Mouse (Mus musculus) heart, embryonic 11.5 days (tissue): ENCODE data around the gene Epha8. TPM values are rescaled to one million over a fixed set of nuclear protein-coding genes. Genes with fewer than 3 reads are reported as not detected.

Source experiments
- ATAC-seq: fragments of 200-750 bp; cut with Nextera tagmentation; replicated peaks from 2 replicates; pipeline ENCODE4 v1.8.0; 2017; ENCODE audit warnings: moderate library complexity; ENCODE audit not compliant: insufficient number of reproducible peaks, low FRiP score, low TSS enrichment
- H3K27ac ChIP-seq: fragments of 300-500 bp; sonication (generic); 2 replicates; pipeline ENCODE4 v1.5.1; 2014; ENCODE audit warnings: mild to moderate bottlenecking, low read depth, low read length
- H3K27me3 ChIP-seq: fragments of 300-500 bp; sonication (generic); 2 replicates; pipeline ENCODE4 v1.6.1; 2014; ENCODE audit warnings: mild to moderate bottlenecking, low read length, mixed read lengths; ENCODE audit not compliant: control insufficient read depth, insufficient read depth
- H3K36me3 ChIP-seq: fragments of 300-500 bp; sonication (generic); 2 replicates; pipeline ENCODE4 v1.6.1; 2014; ENCODE audit warnings: mild to moderate bottlenecking, low read length, moderate library complexity, mixed read lengths; ENCODE audit not compliant: control insufficient read depth, insufficient read depth
- H3K4me1 ChIP-seq: fragments of 300-500 bp; sonication (generic); 2 replicates; pipeline ENCODE4 v1.6.1; 2014; ENCODE audit warnings: low read length; ENCODE audit not compliant: control insufficient read depth, insufficient read depth
- H3K4me2 ChIP-seq: fragments of 300-500 bp; sonication (generic); 2 replicates; pipeline ENCODE4 v1.6.1; 2014; ENCODE audit warnings: mild to moderate bottlenecking, moderate library complexity
- H3K4me3 ChIP-seq: fragments of 300-500 bp; sonication (generic); 2 replicates; pipeline ENCODE4 v1.5.1; 2014; ENCODE audit warnings: low read depth, low read length
- H3K9ac ChIP-seq: fragments of 300-500 bp; sonication (generic); 2 replicates; pipeline ENCODE4 v1.6.1; 2014; ENCODE audit warnings: mild to moderate bottlenecking, low read depth, low read length, moderate library complexity
- H3K9me3 ChIP-seq: fragments of 300-500 bp; sonication (generic); replicated peaks from 2 replicates; pipeline ENCODE4 v1.6.1; 2016; ENCODE audit warnings: low read length; ENCODE audit not compliant: control insufficient read depth
- WGBS: fragments of 180-500 bp; shearing (Covaris S2); extraction: QIAGEN DNeasy Blood & Tissue Kit; methylation state at CpG from one replicate; pipeline ENCODE4 v1.1.7; 2014; ENCODE audit not compliant: insufficient replicate concordance; 5-methylcytosine and 5-hydroxymethylcytosine counted together
- polyA plus RNA-seq: library from polyadenylated mRNA; unstranded; fragments of >200 nt; fragmentation: Nextera tagmentation; extraction: Ambion mirVana; gene quantifications from 2 replicates; pipeline ENCODE4 v1.2.1, GENCODE M21; 2014

Gene Epha8
- polyA plus RNA-seq, 1 experiment from 2014 or later = not detected

DNA sequence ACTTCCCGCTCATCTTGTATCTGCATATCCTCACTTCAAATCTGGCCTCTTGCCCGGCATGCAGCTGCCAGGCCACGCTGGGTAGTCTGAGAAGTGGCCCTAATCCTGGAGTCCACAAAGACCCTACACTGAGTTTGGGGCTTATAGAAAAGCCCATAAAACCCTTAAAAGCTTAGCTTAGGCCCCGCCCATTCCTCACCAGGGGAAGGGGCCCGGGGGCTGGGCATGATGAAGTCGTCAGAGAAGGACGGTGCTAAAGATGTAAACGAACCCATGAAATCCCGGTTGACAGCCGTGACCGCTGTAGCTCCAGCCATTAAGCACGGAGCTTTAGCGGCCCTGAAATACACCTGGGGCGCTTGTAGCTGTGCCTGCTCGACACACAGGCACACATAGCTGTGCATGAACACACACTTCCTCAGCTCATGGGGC is 8.4 kb upstream of the Epha8 start:
- H3K4me2 ChIP-seq = no peak overlapping the region

DNA sequence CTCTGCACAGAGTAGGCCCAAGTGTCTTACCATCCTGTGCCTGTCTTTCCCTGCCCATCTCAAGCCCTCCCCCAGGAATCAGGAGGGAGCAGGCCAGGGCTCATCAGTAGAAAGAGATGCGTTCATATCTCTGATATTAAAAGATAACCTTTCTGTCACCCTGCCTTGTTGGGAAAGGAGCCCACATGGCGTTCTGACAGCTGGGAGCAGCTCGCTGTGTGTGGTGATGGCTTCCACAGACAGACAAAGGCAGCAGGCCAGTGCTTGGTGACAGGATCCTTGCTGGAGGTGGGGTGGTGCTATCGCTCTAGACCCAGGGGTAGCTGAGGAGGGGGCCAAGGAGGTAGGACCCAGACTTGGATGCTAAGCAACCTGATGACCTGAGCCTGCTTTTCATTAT is 5.8 kb upstream of the Epha8 start:
- Histone ChIP-seq H3K27ac (no peak overlapping the region), H3K9me3 (no peaks in the 10 kb centered on the region), H3K9ac (no peak overlapping the region), H3K36me3 (no peaks in the 10 kb centered on the region), H3K4me2 (no peak overlapping the region), H3K4me1 (no peaks in the 10 kb centered on the region; the same call in 1 of the 2 replicates), H3K4me3 (no peak overlapping the region), H3K27me3 (peaks cover 89% of the 10 kb centered on the region)
- 56% methylated on average over 4 of the region's 4 CpGs for WGBS
- no peak for ATAC-seq

More for the DNA sequence above, 8.4 kb upstream of the Epha8 start:
- no peaks in the 10 kb centered on the region for H3K9me3 ChIP-seq
- H3K4me3 ChIP-seq = no peak overlapping the region
- H3K27me3 ChIP-seq = peaks cover 92% of the 10 kb centered on the region
- ATAC-seq = no peak
- no peak overlapping the region for H3K9ac ChIP-seq
- no peak overlapping the region for H3K27ac ChIP-seq
- 28% methylated on average over 15 of the region's 15 CpGs for WGBS
- H3K36me3 ChIP-seq = no peaks in the 10 kb centered on the region
- no peaks in the 10 kb centered on the region; the same call in 1 of the 2 replicates for H3K4me1 ChIP-seq

DNA sequence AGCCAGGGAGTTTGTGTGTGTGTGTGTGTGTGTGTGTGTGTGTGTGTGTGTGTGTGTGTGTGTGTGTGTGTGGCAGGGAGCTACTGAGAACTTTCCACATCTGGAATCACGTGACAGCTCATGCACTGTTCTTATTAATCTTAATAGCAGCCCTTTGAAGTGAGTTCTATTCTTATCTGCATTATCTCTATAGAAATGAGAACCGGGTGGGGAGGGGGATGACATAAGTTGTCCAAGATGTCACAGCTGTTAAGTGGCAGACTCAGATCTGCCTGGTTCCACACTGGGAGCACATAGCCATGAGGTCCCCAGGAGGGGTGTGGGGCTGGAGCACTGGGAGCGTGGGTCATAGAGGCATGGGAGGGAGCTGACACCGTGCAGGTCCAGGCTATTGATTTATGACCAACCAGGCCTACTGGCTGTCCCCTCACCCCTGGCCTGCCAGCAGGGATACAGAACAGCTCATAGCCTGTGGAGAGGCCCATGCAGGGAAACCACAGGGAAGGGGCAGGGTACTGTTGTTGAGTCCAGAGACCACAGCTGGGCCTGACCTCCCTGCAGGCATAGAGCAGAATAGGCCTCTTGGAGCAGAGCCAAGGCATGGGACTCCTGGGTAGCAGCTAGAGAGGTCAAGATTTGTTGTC is 5.1 kb upstream of the Epha8 start:
- H3K27ac ChIP-seq = no peak overlapping the region
- H3K4me2 ChIP-seq = no peak overlapping the region
- no peaks in the 10 kb centered on the region for H3K9me3 ChIP-seq
- no peak for ATAC-seq
- H3K27me3 ChIP-seq = peaks cover 90% of the 10 kb centered on the region
- no peaks in the 10 kb centered on the region; the same call in 1 of the 2 replicates for H3K4me1 ChIP-seq
- no peaks in the 10 kb centered on the region for H3K36me3 ChIP-seq
- H3K4me3 ChIP-seq = no peak overlapping the region
- WGBS = 43% methylated on average over 4 of the region's 4 CpGs
- H3K9ac ChIP-seq = no peak overlapping the region

DNA sequence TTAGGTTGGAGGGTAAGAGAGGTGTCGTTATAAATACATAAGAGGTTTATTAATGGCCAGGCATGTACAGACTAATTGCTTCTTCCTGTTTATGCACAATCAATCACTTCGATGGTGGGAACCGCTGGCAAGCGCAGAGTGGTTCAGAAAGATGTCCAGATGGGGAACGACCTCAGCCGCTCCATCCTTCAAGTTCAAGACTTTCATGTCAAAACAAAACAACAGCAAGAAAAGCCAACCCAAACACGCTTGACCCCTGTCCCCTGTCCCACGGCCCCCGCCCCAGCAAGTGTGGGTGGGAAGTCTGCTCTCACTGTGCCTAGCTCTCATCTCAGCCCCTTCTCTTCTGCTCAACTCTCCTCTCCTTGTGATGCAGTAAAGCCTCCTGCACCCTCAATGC is 4.0 kb upstream of the Epha8 start:
- no peak overlapping the region for H3K4me2 ChIP-seq
- H3K27me3 ChIP-seq = peaks cover 90% of the 10 kb centered on the region
- no peaks in the 10 kb centered on the region for H3K9me3 ChIP-seq
- no peak overlapping the region for H3K4me3 ChIP-seq
- no peak overlapping the region for H3K27ac ChIP-seq
- ATAC-seq = no peak
- 67% methylated on average over 9 of the region's 9 CpGs for whole genome bisulfite sequencing
- H3K9ac ChIP-seq = no peak overlapping the region
- H3K36me3 ChIP-seq = no peaks in the 10 kb centered on the region
- H3K4me1 ChIP-seq = no peaks in the 10 kb centered on the region; the same call in 1 of the 2 replicates

DNA sequence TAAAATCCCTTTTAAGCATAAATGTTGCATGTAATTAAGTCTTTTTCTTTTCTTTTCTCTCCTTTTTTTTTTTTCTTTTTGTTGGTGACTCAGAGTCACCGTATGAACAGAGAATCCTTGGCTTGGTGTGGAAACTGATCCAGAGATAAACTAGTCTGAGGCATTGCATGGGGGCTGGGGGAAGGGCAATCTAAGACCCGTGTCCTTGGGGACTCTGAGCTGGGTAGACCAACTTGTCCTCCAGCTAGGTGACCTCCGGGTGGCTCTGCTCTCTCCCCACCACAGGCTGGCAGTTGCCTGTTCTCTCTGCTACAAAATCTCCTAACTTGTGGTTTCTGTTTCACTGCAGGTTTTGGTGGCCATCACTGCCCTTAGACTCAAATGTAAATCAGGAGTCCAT is 3.5 kb upstream of the Epha8 start:
- H3K27me3 ChIP-seq = peaks cover 90% of the 10 kb centered on the region

DNA sequence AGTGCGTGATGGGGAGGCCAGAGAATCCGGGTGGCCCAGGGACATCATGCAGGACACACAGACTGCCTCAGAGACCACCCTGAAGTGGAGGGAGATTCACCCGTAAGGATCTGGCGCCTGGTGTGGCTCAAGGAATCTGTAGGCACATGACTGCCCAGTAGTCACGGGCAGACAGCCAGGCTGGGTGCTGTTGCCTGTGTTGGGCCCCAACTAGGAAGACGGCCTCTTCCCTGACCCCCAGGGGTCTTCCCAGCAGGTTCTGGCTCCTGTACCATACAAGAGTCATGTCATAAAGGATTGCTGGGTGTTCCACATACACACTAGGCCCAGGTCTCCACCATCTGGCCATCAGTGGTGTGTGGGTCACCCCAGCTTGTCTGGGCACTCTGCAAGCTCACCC is 2.1 kb downstream of the Epha8 start:
- Histone ChIP-seq H3K4me1 (no peaks in the 10 kb centered on the region; the same call in 1 of the 2 replicates), H3K9me3 (no peaks in the 10 kb centered on the region), H3K4me3 (no peak overlapping the region), H3K9ac (no peak overlapping the region), H3K4me2 (no peak overlapping the region), H3K27ac (no peak overlapping the region), H3K27me3 (peaks cover 89% of the 10 kb centered on the region), H3K36me3 (no peaks in the 10 kb centered on the region)
- ATAC-seq = no peak
- 61% methylated on average over 6 of the region's 6 CpGs for WGBS

More for the DNA sequence above, 3.5 kb upstream of the Epha8 start:
- H3K9ac ChIP-seq = no peak overlapping the region
- no peaks in the 10 kb centered on the region for H3K9me3 ChIP-seq
- H3K36me3 ChIP-seq = no peaks in the 10 kb centered on the region
- 35% methylated on average over 3 of the region's 3 CpGs for WGBS
- no peak overlapping the region for H3K4me2 ChIP-seq
- H3K4me3 ChIP-seq = no peak overlapping the region
- no peak overlapping the region for H3K27ac ChIP-seq
- no peaks in the 10 kb centered on the region; the same call in 1 of the 2 replicates for H3K4me1 ChIP-seq
- ATAC-seq = no peak

DNA sequence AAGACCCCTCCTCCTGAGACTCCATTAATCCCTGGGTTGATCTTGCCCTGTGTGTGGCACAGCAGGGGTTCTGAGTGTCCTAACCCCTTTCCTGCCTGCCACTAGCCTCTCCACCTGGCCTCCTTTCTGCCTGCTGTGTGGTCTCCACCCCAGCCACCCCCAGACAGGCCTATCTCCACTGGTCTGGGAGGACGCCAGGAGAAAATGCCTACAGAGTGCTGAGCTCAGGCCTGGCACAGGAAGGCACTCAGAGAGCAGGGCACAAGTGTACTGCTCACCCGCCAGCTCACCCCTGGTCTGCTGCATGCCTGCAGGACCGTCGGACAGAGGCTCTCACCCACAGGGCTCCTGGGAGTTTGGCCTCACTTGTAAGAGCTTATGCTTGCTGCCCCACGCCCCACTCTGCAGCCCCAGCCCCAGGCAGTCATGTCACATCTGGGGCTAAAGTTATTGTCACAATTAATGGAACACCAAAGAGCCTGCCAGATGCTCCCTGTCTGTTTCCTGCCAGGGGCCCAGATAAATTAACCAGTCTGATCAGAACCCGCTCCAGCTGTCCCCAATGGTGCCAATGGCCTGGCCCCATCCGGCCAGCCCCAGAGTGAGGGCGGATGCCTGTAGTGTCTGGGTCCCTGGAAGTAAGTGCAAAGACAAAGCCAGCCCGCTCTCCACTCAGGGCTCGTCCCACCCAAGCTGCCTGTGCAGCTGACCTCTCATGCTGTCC is 7.2 kb downstream of the Epha8 start:
- H3K27me3 ChIP-seq = peaks cover 83% of the 10 kb centered on the region
- ATAC-seq = no peak

DNA sequence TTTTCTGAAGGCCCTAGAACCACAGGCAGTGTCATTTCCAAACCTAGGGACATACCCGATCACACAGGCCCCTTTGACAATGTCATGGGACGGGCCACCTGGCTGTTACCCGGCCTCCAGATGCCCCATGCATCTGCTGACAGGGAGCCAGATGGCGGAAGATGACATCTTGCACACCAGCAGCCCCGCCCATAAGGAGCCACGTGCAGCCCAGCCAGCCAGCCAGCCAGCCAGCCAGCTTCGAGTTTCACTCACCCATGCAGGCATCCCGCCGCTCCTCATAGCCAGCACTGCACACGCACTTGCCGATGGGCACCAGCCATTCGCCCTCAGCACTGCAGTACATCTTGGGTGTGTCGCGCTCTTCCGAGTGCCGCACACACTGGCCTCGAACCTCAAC is 11.2 kb downstream of the Epha8 start:
- H3K27me3 ChIP-seq = peaks cover 91% of the 10 kb centered on the region
- no peak overlapping the region for H3K9ac ChIP-seq
- no peak overlapping the region for H3K27ac ChIP-seq
- H3K4me2 ChIP-seq = no peak overlapping the region
- H3K36me3 ChIP-seq = no peaks in the 10 kb centered on the region
- no peak for ATAC-seq
- WGBS = 59% methylated on average over 17 of the region's 17 CpGs
- H3K4me3 ChIP-seq = no peak overlapping the region
- no peaks in the 10 kb centered on the region for H3K4me1 ChIP-seq
- no peaks in the 10 kb centered on the region for H3K9me3 ChIP-seq

More for the DNA sequence above, 7.2 kb downstream of the Epha8 start:
- Histone ChIP-seq H3K9me3 (no peaks in the 10 kb centered on the region), H3K36me3 (no peaks in the 10 kb centered on the region), H3K4me3 (no peak overlapping the region), H3K9ac (no peak overlapping the region), H3K4me2 (no peak overlapping the region), H3K27ac (no peak overlapping the region), H3K4me1 (no peaks in the 10 kb centered on the region)
- 42% methylated on average over 10 of the region's 10 CpGs for WGBS
